Mouse (Mus musculus) ES-E14 (cell line): Measurements from ENCODE around the gene Aco1.

Source experiments
- CHD2 ChIP-seq: IDR thresholded peaks from 2 replicates; pipeline ENCODE4 v1.6.1; 2014; ENCODE audit warnings: mild to moderate bottlenecking, low read depth, low read length, inconsistent platforms
- HCFC1 ChIP-seq: IDR thresholded peaks from 2 replicates; pipeline ENCODE4 v1.6.1; 2012; ENCODE audit warnings: low read length, inconsistent platforms, borderline replicate concordance; ENCODE audit not compliant: insufficient read depth
- MAFK ChIP-seq: IDR thresholded peaks from 2 replicates; pipeline ENCODE4 v1.6.1; 2014; ENCODE audit warnings: mild to moderate bottlenecking, low read depth, low read length, inconsistent platforms; ENCODE audit not compliant: insufficient read depth
- ZC3H11A ChIP-seq: IDR thresholded peaks from 2 replicates; pipeline ENCODE4 v1.6.1; 2012; ENCODE audit warnings: low read depth, mild to moderate bottlenecking, inconsistent platforms, low read length, borderline replicate concordance
- ZNF384 ChIP-seq: IDR thresholded peaks from 2 replicates; pipeline ENCODE4 v1.6.1; 2012; ENCODE audit warnings: low read depth, low read length, inconsistent platforms

- TF ChIP-seq HCFC1 (no peak), CHD2 (no peak), MAFK (no peak), ZC3H11A (no peak), ZNF384 (no peak)
Observed at GRCm38 (mm10) chr4:40154751-40155150, 11.9 kb downstream of the Aco1 start.
